Mouse (Mus musculus) liver, postnatal 0 days (tissue): ENCODE measurements around the gene Sf3b6.
"Not testable (repeated sequence)": the region's sequence is repeated elsewhere in the genome, so short reads cannot be mapped to it uniquely, and the experiment has no call there.

Experiments used
- CTCF ChIP-seq: sonication (generic); IDR thresholded peaks from 2 replicates; pipeline ENCODE4 v1.5.1; 2016; ENCODE audit warnings: antibody characterized with exemption, low read depth
- EP300 ChIP-seq: IDR thresholded peaks from 2 replicates; pipeline ENCODE4 v1.6.1; 2016; ENCODE audit warnings: antibody characterized with exemption, low read depth, mild to moderate bottlenecking

GRCm38 (mm10) chr12:4781725-4782404, 35.5 kb upstream of the Sf3b6 start:
- not testable (repeated sequence) for TF ChIP-seq CTCF, EP300
